Mouse (Mus musculus): ENCODE measurements around the gene Gm20388. TPM values are rescaled to one million over a fixed set of nuclear protein-coding genes. Genes with fewer than 3 reads are reported as not detected.

Gene Gm20388
- total RNA-seq, 2 experiments from 2014 or later: 8.8 TPM

DNA sequence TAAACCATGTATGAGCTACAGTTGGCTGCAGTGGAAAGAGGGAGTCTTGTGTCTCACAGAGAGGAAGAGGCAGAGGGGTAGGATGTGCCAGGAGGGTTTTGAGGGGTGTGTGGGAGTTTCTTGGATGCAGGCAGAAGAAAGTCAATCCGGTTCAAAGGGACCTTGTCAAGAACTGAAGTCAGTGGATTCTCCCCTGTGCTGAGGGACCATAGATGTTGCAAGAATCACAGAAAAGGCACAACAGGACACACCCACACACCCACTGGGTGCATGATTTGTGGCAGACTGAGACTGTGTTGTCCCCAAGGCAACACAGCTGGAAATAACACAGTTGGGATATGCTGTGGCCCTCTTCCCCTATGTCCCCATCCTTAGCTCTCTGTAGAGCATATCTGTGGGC is 526.6 kb downstream of the Gm20388 start:
- DNase-seq (ENCODE audit: extremely low spot score in 1 of 2, low spot score in 1 of 2): no peak

DNA sequence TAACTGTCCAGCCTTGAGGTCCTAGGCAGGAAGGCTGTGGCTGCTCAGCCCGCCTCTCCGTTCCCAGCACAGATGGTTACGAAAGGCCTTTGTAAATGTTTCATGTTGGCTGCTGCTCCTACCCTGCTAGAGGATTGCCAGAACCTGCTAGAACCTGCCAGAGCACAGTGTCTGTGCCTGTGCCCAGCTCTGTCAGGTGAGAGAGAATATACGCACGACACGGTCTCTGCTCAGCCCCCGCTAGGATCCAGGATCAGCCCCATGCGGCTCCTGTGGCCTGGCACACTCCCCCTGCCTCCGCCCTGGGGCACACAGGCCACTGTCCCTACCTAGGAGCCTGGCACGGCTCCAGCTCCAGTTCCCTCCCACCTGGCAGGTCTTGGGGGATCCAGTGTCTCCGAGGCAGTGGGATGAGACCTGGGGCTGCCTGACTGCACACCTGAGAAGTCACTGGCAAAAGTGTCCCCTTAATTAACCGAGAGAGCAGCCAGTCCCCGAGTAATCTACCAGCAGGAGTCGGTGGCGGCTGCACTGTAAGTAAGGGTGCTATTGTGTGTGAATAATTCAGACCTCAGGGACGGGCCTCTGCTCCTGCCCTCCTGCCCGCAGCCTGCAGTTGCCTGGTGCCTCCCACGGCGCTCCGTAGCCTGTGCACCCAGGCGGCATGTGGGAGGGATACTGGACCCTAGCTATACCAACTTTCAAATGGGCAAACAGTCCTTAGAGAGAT is 527.2 kb downstream of the Gm20388 start:
- DNase-seq (ENCODE audit: extremely low spot score in 1 of 2, low spot score in 1 of 2): no peak

DNA sequence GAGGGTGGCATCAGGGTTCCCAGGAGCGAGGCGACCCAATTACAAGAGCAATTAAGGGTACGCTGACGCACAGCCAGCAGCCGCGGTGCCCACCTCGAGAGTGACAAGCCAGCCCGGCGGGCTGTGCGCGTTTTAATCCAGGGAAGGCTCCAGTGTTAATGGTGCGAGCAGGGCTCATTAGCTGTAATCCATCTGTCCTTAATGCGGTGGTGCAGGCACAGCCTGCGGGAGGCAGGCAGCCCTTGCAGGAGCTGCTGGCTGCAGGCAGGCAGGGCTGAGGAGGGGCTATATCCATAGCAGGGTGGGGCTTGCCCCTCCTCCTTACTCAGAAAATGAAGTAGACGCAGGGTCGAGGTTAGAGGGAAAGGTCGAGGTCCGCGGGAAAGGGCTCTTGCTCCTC is 528.7 kb downstream of the Gm20388 start:
- no peak for DNase-seq (ENCODE audit: extremely low spot score in 1 of 2, low spot score in 1 of 2)

DNA sequence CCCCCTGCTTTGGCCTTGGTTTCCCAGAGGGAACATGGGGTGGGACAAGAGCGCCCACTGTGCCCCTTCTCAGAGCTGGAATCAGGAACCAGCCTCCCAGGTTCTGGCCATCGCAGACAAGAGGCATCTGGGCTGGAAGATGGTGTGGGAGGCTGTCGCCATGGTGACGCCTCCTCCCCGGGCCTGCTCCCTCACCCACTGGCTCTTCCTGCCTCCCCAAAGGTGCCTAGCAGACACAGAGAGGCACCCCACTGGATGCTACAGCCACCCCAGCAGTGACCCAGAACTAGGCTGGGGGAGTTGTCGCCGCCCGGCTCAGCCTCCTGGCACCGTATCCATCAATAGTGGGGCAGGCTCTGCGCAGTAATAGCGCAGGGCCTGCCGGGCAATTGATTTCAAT is 530.1 kb downstream of the Gm20388 start:
- no peak for DNase-seq (ENCODE audit: extremely low spot score in 1 of 2, low spot score in 1 of 2)

DNA sequence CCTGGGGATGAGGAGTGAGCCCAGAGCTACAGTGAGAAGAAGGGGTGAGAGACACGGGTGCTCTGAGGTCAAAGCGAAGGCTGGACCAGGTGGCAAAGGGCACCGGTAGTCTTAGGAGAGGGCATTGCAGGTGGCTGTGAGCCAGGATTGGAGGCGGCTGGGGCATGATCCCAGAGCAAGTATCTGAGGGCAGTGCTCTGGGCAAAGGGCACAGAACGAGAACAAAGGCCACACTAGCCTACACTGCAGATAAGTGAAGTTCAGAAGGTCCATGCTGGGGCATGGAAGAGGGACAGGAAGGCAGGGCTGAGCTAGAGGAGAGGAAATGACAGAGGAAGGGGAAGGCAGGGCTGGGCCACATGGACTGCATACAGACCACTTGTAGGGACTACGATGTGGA is 531.0 kb downstream of the Gm20388 start:
- no peak for DNase-seq (ENCODE audit: extremely low spot score in 1 of 2, low spot score in 1 of 2)

DNA sequence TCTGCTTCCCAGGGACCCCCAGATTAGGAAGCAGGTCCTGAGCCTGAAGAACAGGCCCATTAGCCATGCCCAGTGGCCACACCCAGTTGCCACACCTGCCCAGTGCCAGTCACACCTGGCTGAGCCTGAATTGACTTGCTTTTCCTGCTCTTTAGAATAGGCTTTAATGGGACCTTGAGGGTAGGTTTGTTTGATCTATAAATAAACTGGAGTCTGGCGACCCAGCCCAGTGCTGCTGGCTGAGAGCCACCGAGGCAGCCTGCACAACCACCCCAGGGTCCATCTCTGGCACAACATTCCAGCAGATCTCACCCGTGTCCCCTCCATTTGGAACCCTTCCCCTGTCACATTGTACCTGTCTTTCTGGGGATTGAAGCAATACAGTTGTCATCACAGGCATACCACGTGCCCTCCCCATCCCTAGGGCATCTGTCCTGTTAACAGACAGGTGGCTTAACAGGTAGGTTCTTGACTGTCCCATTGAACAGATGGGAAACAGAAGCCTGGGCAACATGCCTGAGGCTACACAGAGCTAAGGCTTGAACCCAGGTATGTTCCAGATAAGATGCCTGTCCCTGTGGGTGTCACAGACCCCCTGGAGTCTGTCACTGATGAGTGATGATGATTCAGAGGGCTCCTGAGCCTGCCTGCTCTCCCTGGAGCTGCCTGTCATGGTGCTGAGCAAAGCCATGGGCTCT is 531.8 kb downstream of the Gm20388 start:
- DNase-seq (ENCODE audit: extremely low spot score in 1 of 2, low spot score in 1 of 2): no peak

DNA sequence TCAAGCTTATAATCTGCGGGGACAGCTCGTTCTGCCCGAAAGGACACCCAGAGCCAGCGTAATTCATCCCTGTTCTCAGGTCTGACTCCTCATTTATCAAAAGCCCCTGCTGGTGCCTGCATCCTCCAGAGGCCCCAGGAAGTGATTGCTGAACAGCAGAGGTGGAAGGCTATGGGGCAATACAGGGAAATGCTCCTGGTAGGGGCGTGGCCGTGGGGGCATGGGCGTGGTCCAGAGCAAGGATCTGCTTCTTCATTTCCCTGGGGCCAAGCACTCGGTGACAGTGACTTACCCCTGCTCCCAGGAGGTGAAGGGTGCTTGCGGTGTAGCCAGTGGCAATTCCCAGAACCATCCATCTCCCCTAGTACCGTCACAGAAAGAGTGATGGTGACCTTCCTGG is 534.6 kb downstream of the Gm20388 start:
- DNase-seq (ENCODE audit: extremely low spot score in 1 of 2, low spot score in 1 of 2): no peak

DNA sequence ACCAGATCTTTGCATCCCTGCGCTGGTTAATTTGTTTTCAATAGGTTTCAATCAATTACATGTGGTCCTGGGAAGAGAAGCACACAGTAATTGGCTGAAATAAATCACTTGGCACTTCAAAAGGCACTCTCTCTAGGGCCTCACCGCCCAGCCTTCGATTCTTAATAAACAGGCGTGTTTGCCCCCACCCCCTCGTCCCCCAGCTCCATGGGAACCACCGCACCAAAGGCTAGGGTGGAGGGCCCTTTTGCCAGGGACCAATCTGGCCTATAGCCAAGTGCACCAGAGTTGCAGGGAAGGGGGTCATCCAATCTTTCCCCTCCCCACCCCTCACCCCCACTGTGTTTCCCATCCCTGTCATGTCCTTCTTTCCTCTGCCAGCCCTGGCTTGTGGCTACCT is 537.5 kb downstream of the Gm20388 start:
- DNase-seq (ENCODE audit: extremely low spot score in 1 of 2, low spot score in 1 of 2): no peak

DNA sequence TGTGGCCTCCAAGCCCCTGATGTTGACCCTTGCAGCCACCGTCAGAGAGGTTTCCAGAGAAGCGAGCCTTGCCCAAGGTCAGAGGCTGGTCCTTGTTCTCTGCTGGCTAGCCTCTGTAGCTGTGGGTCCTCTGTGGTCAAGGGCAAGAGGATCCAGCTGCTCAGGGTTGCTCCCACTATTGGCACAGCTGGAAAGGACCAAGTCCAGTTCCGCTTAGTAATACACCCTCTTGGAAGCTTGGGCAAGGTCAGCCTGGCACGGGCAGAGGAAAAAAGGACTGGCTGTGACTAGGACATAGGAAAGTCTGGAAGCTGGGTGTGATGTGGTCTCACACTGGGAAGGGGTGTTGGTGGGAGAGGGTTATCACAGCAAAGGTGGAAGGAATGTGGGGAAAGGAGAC is 538.5 kb downstream of the Gm20388 start:
- no peak for DNase-seq (ENCODE audit: extremely low spot score in 1 of 2, low spot score in 1 of 2)

DNA sequence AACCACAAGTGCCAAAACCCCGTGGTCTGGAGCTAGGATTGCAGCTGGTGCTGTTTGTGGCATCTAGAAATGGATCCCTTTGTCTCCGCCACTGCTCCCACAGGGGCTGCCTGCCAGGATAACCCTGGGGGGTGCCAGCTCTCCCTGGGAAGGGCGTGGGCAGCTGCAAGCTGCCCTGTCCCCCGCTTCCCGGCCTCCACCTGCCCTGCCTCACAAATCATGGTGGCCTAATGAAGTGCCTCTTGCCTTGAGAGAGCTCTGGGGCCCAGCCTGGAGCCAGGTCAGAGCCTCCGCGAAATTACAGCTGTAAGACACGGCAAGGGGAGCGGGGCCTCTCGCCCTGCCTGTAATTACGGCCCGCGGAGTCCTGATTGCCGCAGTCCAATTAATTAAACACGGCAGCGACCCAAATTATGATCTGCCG is 539.0 kb downstream of the Gm20388 start:
- DNase-seq (ENCODE audit: extremely low spot score in 1 of 2, low spot score in 1 of 2): no peak

DNA sequence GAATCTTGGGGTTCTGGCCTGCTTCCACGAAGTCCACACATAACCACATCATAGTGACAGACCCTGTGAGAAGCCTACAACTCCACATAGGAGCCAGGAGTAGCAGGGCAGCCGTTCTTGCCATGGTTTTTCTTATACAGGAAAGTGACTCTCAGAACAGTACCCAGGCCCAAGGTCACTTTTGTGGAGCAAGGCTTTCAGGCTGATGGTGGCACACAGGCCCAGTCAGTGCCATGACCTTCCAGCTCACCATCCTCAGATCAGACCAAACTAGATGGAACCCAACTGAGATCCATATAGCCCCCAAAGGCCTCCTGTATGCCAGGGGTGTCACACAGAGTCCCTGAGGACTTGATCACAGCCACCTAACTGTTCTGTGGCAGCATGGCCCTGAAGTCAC is 541.5 kb downstream of the Gm20388 start:
- DNase-seq (ENCODE audit: extremely low spot score in 1 of 2, low spot score in 1 of 2): no peak

DNA sequence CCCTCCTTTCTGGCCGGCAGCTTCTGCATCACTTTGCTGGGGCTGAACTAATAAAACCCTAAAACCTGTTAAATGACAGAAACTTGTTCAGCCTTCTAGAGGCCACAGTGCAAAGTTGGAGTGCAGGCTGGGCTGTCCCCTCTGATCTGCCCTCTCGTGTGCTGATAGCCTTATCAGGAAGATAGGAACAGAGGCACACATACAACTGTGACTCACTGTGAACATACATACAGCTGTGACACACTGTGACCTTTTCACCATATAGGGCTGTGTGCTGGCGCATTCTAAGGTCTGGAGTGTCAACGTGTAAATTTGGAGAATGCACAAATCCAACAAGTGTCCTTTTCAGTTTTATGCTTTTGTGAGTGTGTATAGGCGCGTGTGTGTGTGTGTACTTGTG is 543.8 kb downstream of the Gm20388 start:
- no peak for DNase-seq (ENCODE audit: extremely low spot score in 1 of 2, low spot score in 1 of 2)

DNA sequence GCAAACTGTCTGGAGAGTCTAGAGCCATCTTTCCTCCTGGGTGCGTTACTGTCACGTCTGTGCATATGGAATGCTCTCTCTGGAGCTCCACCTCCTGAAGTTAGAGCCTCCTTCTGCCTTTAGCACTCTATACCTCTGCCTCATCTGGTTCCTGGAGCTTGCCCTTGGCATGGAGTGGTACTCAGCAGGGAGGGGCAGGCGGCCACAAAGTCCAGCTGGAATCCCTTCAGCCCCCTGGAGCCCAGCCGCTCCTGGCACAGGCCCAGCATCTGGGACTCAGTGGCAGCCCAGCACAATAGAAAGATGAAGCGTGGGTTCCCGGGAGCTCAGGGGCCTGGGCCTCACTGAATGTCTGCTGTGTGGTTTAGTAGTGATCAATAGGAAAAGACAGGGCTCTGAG is 549.7 kb downstream of the Gm20388 start:
- no peak for DNase-seq (ENCODE audit: extremely low spot score in 1 of 2, low spot score in 1 of 2)

DNA sequence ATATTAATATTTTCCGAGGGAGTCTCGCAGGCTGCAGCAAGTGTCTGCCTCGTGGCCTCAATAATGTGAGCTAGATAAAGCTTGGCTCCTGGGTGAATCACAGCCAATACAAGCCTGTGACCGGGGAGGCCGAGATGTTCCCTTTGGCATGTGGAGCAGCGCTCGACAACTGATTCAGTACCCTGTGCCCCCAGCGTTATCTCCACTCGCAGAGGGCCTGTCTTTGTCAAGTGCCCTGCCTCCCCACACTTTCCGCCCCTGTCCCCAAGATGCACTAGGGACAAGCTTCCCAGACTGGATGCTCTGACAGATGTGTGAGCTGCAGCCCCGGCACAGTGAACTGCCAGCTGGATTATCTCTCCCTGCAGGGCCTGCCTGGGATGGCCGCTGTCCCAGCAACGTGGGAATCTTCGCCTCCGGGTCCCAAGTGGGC is 551.5 kb downstream of the Gm20388 start:
- no peak for DNase-seq (ENCODE audit: extremely low spot score in 1 of 2, low spot score in 1 of 2)

DNA sequence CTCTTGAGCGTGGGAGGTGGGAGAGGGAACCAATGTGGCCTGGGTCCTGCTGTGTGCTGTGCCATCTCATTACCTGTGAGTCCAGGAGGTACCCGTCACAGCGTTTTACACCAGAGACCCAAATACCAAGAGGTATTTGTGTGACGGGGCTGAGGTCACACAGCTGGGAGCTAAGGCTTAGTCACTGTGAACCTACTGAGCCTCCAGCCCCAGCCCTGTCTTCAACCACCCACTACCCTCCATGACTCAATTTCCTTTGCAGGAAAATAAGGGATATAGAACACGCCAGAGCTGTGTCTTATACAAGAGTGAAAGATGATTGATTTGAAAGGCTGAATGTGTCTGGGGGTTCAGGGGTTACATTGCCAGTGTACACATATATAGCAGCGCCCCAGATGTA is 552.0 kb downstream of the Gm20388 start:
- DNase-seq (ENCODE audit: extremely low spot score in 1 of 2, low spot score in 1 of 2): no peak

DNA sequence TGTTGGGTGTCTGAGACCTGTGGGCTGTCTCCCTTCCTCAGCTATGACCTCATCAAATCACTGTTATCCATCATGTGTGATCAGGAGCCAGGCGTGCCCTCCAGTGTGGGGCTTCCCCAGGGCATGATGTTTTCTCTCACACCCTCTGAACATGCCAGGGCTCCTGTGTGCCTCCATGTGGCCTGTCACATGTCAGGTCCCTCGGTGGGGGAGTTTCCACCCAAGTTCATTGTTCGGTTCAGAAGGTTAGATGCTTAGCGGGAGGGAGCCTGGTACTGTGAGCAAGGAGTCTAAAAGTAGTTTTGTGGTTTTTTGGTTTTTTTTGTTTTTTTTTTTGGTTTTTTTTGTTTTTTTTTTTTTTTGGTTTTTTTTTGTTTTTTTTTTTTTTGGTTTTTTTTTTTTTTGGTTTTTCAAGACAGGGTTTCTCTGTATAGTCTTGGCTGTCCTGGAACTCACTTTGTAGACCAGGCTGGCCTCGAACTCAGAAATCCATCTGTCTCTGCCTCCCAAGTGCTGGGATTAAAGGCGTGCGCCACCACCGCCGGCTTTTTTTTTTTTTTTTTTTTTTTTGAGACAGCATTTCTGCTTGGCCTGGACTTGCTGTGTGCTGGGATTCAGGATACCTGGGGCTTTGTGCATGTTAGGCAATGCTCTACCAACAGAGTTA is 553.4 kb downstream of the Gm20388 start:
- no peak for DNase-seq (ENCODE audit: extremely low spot score in 1 of 2, low spot score in 1 of 2)

DNA sequence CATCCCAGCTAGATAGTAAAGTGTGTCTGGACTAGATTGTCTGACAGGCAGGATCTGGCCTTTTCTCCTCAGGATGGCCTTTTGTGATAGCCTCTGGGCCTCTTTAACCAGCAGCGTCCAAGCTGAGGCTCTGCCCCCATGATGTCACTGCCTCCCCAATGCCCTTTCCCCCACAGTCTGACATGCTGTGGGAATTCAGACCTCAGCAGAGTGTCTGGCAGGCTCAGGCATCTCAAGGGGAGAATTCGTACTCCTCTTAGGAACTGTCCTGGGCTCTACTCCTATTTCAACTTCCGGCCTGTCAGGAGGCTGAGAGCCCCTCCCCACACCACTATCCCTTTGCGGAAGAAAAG is 553.9 kb downstream of the Gm20388 start:
- DNase-seq (ENCODE audit: extremely low spot score in 1 of 2, low spot score in 1 of 2): no peak

DNA sequence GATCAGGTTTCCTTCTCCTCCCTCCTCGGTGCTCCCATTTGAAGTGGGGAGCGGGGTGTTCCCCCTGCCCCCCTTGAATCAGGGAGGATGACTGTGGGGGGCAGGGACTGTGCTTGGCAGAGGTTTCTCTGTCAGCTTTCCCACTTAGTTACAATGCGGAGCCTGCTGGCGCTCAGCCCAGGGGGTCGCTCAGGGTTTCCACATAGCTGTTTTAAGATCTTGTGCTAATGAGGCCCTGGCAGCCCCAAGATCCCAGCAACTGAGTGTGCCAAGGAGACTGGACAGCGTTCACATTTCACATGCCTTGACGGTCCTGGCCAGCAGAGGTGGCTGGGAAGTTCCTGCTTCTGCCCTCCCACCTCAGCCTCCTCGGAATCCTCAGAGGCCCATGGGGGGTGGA is 555.1 kb downstream of the Gm20388 start:
- DNase-seq (ENCODE audit: extremely low spot score in 1 of 2, low spot score in 1 of 2): peak in 1 of 2 experiments; percentile 64

DNA sequence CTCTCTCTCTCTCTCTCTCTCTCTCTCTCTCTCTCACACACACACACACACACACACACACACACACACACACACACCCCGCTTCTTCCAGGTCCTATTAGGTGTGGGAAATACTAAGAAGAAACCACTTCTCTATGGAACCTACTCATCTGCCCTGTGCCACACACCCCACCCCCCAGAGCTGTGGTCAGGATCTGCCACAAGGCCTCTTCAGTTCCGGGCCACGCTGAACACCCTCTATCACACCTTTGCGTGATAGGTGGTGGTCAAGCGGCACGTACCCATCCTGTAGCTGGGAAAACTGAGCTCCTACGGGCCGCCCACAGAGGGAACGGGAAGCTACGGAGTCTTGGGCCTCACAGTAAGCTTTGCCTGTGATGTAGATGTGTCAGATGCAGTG is 555.6 kb downstream of the Gm20388 start:
- no peak for DNase-seq (ENCODE audit: extremely low spot score in 1 of 2, low spot score in 1 of 2)

DNA sequence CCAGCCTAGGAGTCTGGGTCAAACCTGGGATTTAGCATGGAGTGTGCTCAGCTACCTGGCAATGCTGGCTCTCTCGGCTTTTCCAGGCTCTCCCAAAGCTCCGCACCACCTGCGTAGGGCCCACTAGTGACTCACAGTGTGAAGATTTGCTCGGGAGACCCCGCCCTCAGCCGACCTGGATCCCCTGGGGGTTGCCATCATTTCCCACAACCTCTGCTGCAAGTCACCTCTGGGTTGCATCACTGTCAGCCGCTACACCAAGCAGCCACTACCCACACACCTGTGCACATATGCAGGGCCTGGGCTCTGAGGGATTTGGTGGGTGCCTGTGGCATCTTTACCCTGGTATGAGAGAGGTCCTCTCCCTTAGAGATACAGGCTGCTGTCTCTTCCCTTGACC is 557.0 kb downstream of the Gm20388 start:
- DNase-seq (ENCODE audit: extremely low spot score in 1 of 2, low spot score in 1 of 2): no peak

DNA sequence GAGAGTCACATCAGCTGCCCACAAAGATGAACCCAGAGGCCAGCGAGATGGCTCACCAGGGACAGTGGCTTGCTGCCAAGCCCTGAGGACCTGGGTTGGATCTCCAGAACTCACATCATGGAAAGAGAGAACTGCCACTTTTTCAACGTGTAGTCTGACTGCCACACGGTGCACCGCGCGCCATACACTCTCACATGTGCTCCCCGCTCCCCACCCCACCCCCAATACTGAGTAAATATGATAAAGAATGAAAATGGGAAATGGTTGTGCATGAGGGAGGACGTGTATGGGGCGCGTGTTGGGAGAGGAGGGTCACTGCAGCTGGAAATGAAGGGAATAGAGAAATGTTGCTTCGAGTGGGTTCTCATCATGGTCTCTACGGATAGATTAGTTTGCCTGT is 559.5 kb downstream of the Gm20388 start:
- DNase-seq (ENCODE audit: extremely low spot score in 1 of 2, low spot score in 1 of 2): no peak

DNA sequence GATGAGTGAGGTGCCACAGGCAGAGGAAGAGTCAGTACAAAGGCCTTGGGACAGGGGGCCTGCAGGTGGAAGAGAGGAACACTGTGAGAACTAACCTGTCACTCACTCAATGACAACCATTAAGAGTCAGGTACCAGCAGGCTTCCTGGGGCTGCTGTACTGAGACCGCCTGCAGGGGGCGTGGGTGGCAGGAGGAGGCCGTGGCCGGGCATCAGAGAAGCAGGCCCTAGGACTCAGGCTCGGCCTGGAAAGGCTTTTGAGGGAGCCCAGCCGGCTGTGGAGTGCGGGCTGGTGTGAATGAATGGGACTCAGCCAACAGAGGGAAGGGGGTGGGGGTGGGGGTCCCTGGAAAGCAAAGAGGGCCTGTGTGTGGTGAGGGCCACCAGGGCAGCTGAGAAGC is 560.5 kb downstream of the Gm20388 start:
- peak in 1 of 2 experiments; percentile 59 for DNase-seq (ENCODE audit: extremely low spot score in 1 of 2, low spot score in 1 of 2)
